Mouse (Mus musculus) ES-E14 (cell line): ENCODE results near the gene Gsk3b. TPM values are rescaled to one million over a fixed set of nuclear protein-coding genes. Genes with fewer than 3 reads are reported as not detected.

Source experiments
- DNase-seq: peaks from one replicate; pipeline ENCODE4 v3.0.0-alpha.2; 2013; ENCODE audit warnings: low read depth, low spot score
- H3K27ac ChIP-seq: 2 replicates; pipeline ENCODE4 v1.5.1; 2012; ENCODE audit warnings: low read depth, mild to moderate bottlenecking, low read length, moderate library complexity, mixed read lengths; ENCODE audit not compliant: poor library complexity, insufficient read depth, severe bottlenecking
- H3K36me3 ChIP-seq: 2 replicates; pipeline ENCODE4 v1.6.1; 2012; ENCODE audit warnings: mild to moderate bottlenecking, low read length, moderate library complexity, mixed read lengths; ENCODE audit not compliant: control insufficient read depth, poor library complexity, insufficient read depth, severe bottlenecking
- H3K4me1 ChIP-seq, 2 experiments: fragments of 150-350 bp in 1 of 2; sonication (generic) in 1 of 2; 2 replicates each; pipeline ENCODE4 v1.6.1; 2012; ENCODE audit warnings: low read length in 2 of 2, mild to moderate bottlenecking in 1 of 2, mixed read lengths in 1 of 2; ENCODE audit not compliant: control insufficient read depth in 2 of 2, insufficient read depth in 2 of 2, poor library complexity in 1 of 2
- H3K4me3 ChIP-seq, 2 experiments: fragments of 150-350 bp in 1 of 2; sonication (generic) in 1 of 2; 2 replicates each; pipeline ENCODE4 v1.5.1; 2012; ENCODE audit warnings: low read length in 2 of 2, low read depth in 1 of 2, mild to moderate bottlenecking in 1 of 2, mixed read lengths in 1 of 2; ENCODE audit not compliant: insufficient read depth in 1 of 2, poor library complexity in 1 of 2, severe bottlenecking in 1 of 2
- H3K9ac ChIP-seq: 2 replicates; pipeline ENCODE4 v1.6.1; 2012; ENCODE audit warnings: low read depth, mild to moderate bottlenecking, low read length, mixed read lengths; ENCODE audit not compliant: poor library complexity, insufficient read depth, severe bottlenecking
- H3K9me3 ChIP-seq: fragments of 150-350 bp; sonication (generic); 2 replicates; pipeline ENCODE4 v1.6.1; 2012; ENCODE audit warnings: low read depth, mild to moderate bottlenecking, low read length; ENCODE audit not compliant: control insufficient read depth, insufficient read depth
- CHD2 ChIP-seq: IDR thresholded peaks from 2 replicates; pipeline ENCODE4 v1.6.1; 2014; ENCODE audit warnings: mild to moderate bottlenecking, low read depth, low read length, inconsistent platforms
- HCFC1 ChIP-seq: IDR thresholded peaks from 2 replicates; pipeline ENCODE4 v1.6.1; 2012; ENCODE audit warnings: low read length, inconsistent platforms, borderline replicate concordance; ENCODE audit not compliant: insufficient read depth
- MAFK ChIP-seq: IDR thresholded peaks from 2 replicates; pipeline ENCODE4 v1.6.1; 2014; ENCODE audit warnings: mild to moderate bottlenecking, low read depth, low read length, inconsistent platforms; ENCODE audit not compliant: insufficient read depth
- ZC3H11A ChIP-seq: IDR thresholded peaks from 2 replicates; pipeline ENCODE4 v1.6.1; 2012; ENCODE audit warnings: low read depth, mild to moderate bottlenecking, inconsistent platforms, low read length, borderline replicate concordance
- ZNF384 ChIP-seq: IDR thresholded peaks from 2 replicates; pipeline ENCODE4 v1.6.1; 2012; ENCODE audit warnings: low read depth, low read length, inconsistent platforms
- in situ Hi-C, 2 experiments: fragments of 600-800 bp; cut with MboI; formaldehyde crosslinking; loops; one replicate each; pipeline ENCODE4 v1.15.1; 2025; ENCODE audit warnings: low sequenced_read_pairs in 2 of 2, inconsistent platforms in 1 of 2; ENCODE audit not compliant: unreplicated experiment in 2 of 2
- total RNA-seq: library from RNA; depleted of rRNA; stranded (reverse); fragments of 300-350 nt; gene quantifications from 2 replicates; pipeline ENCODE4 v1.2.3, GENCODE M21; 2012

The Gsk3b gene
- total RNA-seq, 1 experiment: 19.5 TPM

GRCm38 (mm10) chr16:38248331-38248961, 159.6 kb downstream of the Gsk3b start:
- in situ Hi-C loops: no loop called here
- DNase-seq: no peak
- no peaks in the 10 kb centered on the region for H3K36me3 ChIP-seq
- no peak for TF ChIP-seq ZC3H11A
- TF ChIP-seq CHD2: no peak
- no peaks in the 10 kb centered on the region for H3K9me3 ChIP-seq
- H3K4me1 ChIP-seq: peaks cover 5 to 6% of the 10 kb centered on the region in 2 experiments; a peak in 2 of 4 replicates
- 0 out of 4 replicates have a peak overlapping the region, but pooled peaks of 1 of the 2 experiments have one; percentile 25 for H3K4me3 ChIP-seq
- no peak overlapping the region for H3K27ac ChIP-seq
- no peak overlapping the region for H3K9ac ChIP-seq

GRCm38 (mm10) chr16:38250467-38250866, 161.7 kb downstream of the Gsk3b start:
- no peaks in the 10 kb centered on the region for H3K9me3 ChIP-seq
- H3K27ac ChIP-seq: no peak overlapping the region
- in situ Hi-C loops: no loop called here
- no peak overlapping the region for H3K4me3 ChIP-seq
- no peaks in the 10 kb centered on the region for H3K36me3 ChIP-seq
- TF ChIP-seq CHD2 (no peak), ZC3H11A (no peak), HCFC1 (no peak), MAFK (no peak), ZNF384 (no peak)
- DNase-seq: no peak
- no peak overlapping the region for H3K9ac ChIP-seq
- H3K4me1 ChIP-seq: peaks cover 5 to 6% of the 10 kb centered on the region in 2 experiments; a peak in 2 of 4 replicates

- TF ChIP-seq MAFK: no peak
- TF ChIP-seq ZNF384: no peak
- TF ChIP-seq HCFC1: no peak
- TF ChIP-seq ZC3H11A: no peak
- TF ChIP-seq CHD2: no peak
- H3K9ac ChIP-seq: peak overlapping the region; percentile 32; the same call in 1 of the 2 replicates
- H3K9me3 ChIP-seq: no peaks in the 10 kb centered on the region
- in situ Hi-C loops: no loop called here
- H3K4me3 ChIP-seq: peak overlapping the region; percentile 47 to 61
- H3K36me3 ChIP-seq: no peaks in the 10 kb centered on the region
- H3K27ac ChIP-seq: no peak overlapping the region
- peak; percentile 30 for DNase-seq
- H3K4me1 ChIP-seq: 0 out of 4 replicates have a peak, but pooled peaks cover 0 to under 1% of the 10 kb centered on the region in 2 experiments
These were observed 165.2 kb downstream of the Gsk3b start for GRCm38 (mm10) chr16:38254001-38254400.

- DNase-seq: no peak
- Histone ChIP-seq H3K27ac (no peak overlapping the region), H3K4me3 (no peak overlapping the region), H3K4me1 (no peaks in the 10 kb centered on the region), H3K36me3 (no peaks in the 10 kb centered on the region), H3K9ac (no peak overlapping the region), H3K9me3 (no peaks in the 10 kb centered on the region)
- in situ Hi-C loops: no loop called here
- TF ChIP-seq HCFC1 (no peak), CHD2 (no peak), ZC3H11A (no peak), MAFK (no peak), ZNF384 (no peak)
These were observed 166.3 kb downstream of the Gsk3b start for GRCm38 (mm10) chr16:38255107-38255506.
